Mouse (Mus musculus) heart, embryonic 15.5 days (tissue): ENCODE measurements around the gene Chrne. TPM values are rescaled to one million over a fixed set of nuclear protein-coding genes. Genes with fewer than 3 reads are reported as not detected.
"Not testable (repeated sequence)": the region's sequence is repeated elsewhere in the genome, so short reads cannot be mapped to it uniquely, and the experiment has no call there.

Source experiments
- ATAC-seq: fragments of 200-750 bp; cut with Nextera tagmentation; replicated peaks from 2 replicates; pipeline ENCODE4 v1.8.0; 2017; ENCODE audit warnings: low read depth, moderate TSS enrichment; ENCODE audit not compliant: insufficient number of reproducible peaks, insufficient read depth, low FRiP score
- H3K27ac ChIP-seq: fragments of 300-500 bp; sonication (generic); 2 replicates; pipeline ENCODE4 v1.5.1; 2015; ENCODE audit warnings: mild to moderate bottlenecking, inconsistent platforms
- H3K27me3 ChIP-seq: fragments of 300-500 bp; sonication (generic); 2 replicates; pipeline ENCODE4 v1.6.1; 2015; ENCODE audit warnings: inconsistent platforms
- H3K36me3 ChIP-seq: fragments of 300-500 bp; sonication (generic); 2 replicates; pipeline ENCODE4 v1.6.1; 2015; ENCODE audit warnings: mild to moderate bottlenecking, inconsistent platforms
- H3K4me1 ChIP-seq: fragments of 300-500 bp; sonication (generic); replicated peaks from 2 replicates; pipeline ENCODE4 v1.6.1; 2015; ENCODE audit warnings: inconsistent platforms
- H3K4me2 ChIP-seq: fragments of 300-500 bp; sonication (generic); 2 replicates; pipeline ENCODE4 v1.6.1; 2015; ENCODE audit warnings: inconsistent platforms, mild to moderate bottlenecking, moderate library complexity
- H3K4me3 ChIP-seq: fragments of 300-500 bp; sonication (generic); 2 replicates; pipeline ENCODE4 v1.5.1; 2015; ENCODE audit warnings: mild to moderate bottlenecking, inconsistent platforms
- H3K9ac ChIP-seq: fragments of 300-500 bp; sonication (generic); 2 replicates; pipeline ENCODE4 v1.6.1; 2015; ENCODE audit warnings: mild to moderate bottlenecking, inconsistent platforms
- H3K9me3 ChIP-seq: fragments of 300-500 bp; sonication (generic); replicated peaks from 2 replicates; pipeline ENCODE4 v1.6.1; 2016; ENCODE audit warnings: inconsistent platforms
- WGBS: fragments of 180-500 bp; shearing (Covaris S2); methylation state at CpG from one replicate; pipeline ENCODE4 v1.1.7; 2015; ENCODE audit warnings: mixed read lengths; 5-methylcytosine and 5-hydroxymethylcytosine counted together
- polyA plus RNA-seq: library from polyadenylated mRNA; unstranded; fragments of >200 nt; fragmentation: Nextera tagmentation; extraction: Ambion mirVana; gene quantifications from 2 replicates; pipeline ENCODE4 v1.2.1, GENCODE M21; 2015

The Chrne gene
- polyA plus RNA-seq, 1 experiment from 2014 or later: not detected

DNA sequence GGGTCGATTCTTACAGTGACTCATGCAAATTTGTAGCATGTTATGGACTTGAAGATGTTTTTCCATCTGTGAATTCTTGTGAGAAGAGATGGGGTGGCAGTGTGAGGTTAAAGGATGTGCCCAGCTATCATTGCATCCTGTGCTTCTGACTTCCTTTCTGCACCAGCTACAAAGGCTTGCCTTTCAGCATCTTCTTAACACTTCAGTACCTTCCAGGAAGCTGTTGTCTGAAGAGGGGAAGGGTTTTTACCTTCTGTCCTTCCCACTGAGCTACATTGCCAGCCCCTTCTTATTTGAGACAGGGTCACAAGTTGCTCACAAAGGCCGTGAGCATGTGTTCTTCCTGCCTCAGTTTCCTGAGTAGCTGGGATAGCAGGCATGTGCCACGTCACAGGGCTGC lies 38.1 kb downstream of the Chrne start:
- peaks cover 45% of the 10 kb centered on the region for H3K4me1 ChIP-seq
- H3K4me3 ChIP-seq: no peak overlapping the region
- H3K27me3 ChIP-seq: no peaks in the 10 kb centered on the region
- H3K9me3 ChIP-seq: no peaks in the 10 kb centered on the region
- 75% methylated on average over 3 of the region's 3 CpGs for WGBS
- H3K36me3 ChIP-seq: no peaks in the 10 kb centered on the region
- ATAC-seq: no peak
- H3K4me2 ChIP-seq: no peak overlapping the region
- H3K9ac ChIP-seq: no peak overlapping the region
- H3K27ac ChIP-seq: no peak overlapping the region

DNA sequence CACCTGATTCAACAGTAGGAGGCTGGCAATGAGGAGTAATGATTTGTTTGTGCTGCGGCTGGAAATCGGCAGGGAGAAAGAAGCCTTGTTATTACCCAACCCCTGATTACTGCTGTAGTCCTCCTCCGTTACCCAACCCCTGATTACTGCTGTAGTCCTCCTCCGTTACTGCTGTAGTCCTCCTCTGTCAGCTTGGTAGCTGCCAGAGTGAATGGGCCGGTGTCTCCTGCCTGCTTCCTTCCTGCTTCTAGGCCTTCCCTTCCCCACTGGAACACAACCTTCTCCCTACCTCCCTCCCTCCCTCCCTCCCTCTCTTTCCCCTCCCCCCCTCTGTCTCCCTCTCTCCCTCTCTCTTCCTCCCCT lies 38.7 kb downstream of the Chrne start:
- Histone ChIP-seq H3K9ac (no peak overlapping the region), H3K4me3 (no peak overlapping the region), H3K9me3 (no peaks in the 10 kb centered on the region), H3K4me2 (no peak overlapping the region), H3K27me3 (no peaks in the 10 kb centered on the region), H3K36me3 (no peaks in the 10 kb centered on the region), H3K27ac (peak overlapping the region; percentile 15; the same call in 1 of the 2 replicates), H3K4me1 (peaks cover 42% of the 10 kb centered on the region)
- 54% methylated on average over 5 of the region's 5 CpGs for WGBS
- ATAC-seq: no peak

DNA sequence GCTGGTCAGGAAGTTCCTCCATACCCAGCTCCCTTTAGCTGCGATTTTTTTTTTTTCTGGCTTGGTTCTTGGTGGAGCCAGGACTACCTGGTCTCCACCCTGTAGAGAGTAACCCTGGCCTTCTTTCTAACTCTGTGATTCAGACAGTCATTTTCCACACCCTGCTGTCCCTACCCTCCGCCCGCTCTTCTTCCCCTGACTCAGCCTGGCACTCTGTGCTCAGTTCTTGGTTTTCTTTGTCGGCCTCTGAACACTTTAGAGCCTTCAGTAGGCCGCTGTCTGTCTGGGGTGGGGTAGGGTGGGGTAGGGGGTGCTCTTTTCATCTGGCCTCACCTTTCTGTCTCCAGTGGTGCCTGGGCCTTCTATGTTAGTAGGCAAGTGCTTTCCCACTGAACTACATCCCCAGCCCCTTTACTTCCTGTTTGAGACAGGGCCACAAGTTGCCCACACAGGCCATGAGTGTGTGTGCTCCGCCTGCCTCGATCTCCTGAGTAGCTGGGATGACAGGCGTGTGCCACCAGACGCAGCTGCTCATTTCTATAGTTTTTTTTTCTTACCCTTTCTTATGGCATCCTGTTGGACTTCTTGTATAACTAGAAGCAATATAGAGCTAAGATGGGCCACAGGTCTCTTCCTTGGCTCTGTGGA lies 39.2 kb downstream of the Chrne start:
- peaks cover 37% of the 10 kb centered on the region for H3K4me1 ChIP-seq
- H3K27ac ChIP-seq: peak overlapping the region; percentile 15; the same call in 1 of the 2 replicates
- no peak overlapping the region for H3K4me2 ChIP-seq
- no peak overlapping the region for H3K4me3 ChIP-seq
- H3K36me3 ChIP-seq: no peaks in the 10 kb centered on the region
- no peak overlapping the region for H3K9ac ChIP-seq
- 79% methylated on average over 9 of the region's 9 CpGs for WGBS
- ATAC-seq: no peak
- H3K9me3 ChIP-seq: no peaks in the 10 kb centered on the region
- no peaks in the 10 kb centered on the region for H3K27me3 ChIP-seq

DNA sequence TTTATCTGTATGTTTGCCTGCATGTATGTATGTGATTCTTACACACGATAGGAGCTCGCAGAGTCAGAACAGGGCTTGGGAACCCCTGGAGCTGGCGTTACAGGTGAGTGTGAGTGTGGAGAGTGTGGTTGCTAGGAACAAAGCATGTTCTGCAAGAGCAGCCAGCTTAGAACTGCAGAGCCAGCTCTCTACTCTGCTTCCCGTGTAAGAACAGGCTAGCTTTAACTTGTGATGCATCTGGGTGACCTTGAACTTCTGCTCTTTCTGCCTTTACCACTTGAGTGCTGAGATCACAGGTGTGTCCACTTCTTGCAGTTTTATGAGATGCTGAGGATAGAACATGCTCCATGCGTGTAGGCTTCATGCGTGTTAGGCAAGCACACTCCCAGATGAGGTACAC lies 40.1 kb downstream of the Chrne start:
- 81% methylated on average over 6 of the region's 6 CpGs for WGBS
- H3K4me2 ChIP-seq: no peak overlapping the region
- H3K4me3 ChIP-seq: no peak overlapping the region
- no peak overlapping the region for H3K9ac ChIP-seq
- H3K27me3 ChIP-seq: no peaks in the 10 kb centered on the region
- ATAC-seq: no peak
- H3K9me3 ChIP-seq: no peaks in the 10 kb centered on the region
- H3K4me1 ChIP-seq: peaks cover 34% of the 10 kb centered on the region
- no peak overlapping the region for H3K27ac ChIP-seq
- H3K36me3 ChIP-seq: no peaks in the 10 kb centered on the region

DNA sequence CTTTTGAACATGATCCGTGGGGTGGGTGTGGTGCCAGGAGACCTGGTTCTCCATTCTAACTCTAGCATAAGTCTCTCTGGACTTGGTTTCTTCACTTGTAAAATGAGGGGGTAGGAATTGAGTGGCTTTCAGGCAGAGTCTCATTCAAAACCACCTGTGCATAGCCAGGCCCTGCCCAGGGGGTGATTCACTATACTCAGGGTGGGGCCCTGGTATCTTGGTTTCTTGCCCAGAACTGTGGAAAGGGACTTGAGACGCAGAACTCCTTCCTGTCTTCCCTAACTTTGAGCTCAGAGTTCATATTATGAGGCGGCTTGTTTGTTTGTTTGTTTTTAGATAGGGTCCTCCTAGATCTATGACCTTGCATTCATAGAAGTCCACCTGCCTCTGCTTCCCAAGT lies 41.8 kb downstream of the Chrne start:
- no peaks in the 10 kb centered on the region for H3K36me3 ChIP-seq
- no peak overlapping the region for H3K4me3 ChIP-seq
- ATAC-seq: no peak
- H3K27me3 ChIP-seq: no peaks in the 10 kb centered on the region
- 66% methylated on average over 3 of the region's 3 CpGs for WGBS
- H3K4me1 ChIP-seq: peaks cover 23% of the 10 kb centered on the region
- H3K9ac ChIP-seq: no peak overlapping the region
- no peak overlapping the region for H3K27ac ChIP-seq
- no peaks in the 10 kb centered on the region for H3K9me3 ChIP-seq
- H3K4me2 ChIP-seq: no peak overlapping the region

DNA sequence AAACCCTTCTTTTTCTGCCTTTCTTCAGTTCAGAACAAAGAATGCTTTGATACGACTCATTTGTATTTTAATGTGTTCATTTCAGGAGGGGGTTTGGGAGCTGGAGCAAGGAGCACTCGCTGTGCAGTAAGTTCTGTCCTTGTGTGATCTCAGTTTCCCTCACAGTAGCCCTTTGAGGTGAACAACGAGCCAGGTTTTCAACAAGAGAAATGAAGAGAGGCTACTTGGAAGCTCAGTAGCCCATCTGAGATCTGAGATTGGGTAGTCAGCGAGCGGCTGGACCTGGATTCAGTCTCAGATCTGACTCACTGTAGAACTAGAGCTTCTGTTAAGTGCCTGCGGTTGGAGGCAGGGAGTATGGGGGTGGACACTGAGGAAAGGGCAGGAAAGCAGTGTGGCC lies 45.1 kb downstream of the Chrne start:
- ATAC-seq: no peak
- Histone ChIP-seq H3K27ac (no peak overlapping the region), H3K9ac (no peak overlapping the region), H3K9me3 (no peaks in the 10 kb centered on the region), H3K4me3 (no peak overlapping the region), H3K27me3 (no peaks in the 10 kb centered on the region), H3K4me1 (peaks cover 11% of the 10 kb centered on the region), H3K4me2 (no peak overlapping the region), H3K36me3 (no peaks in the 10 kb centered on the region)
- 77% methylated on average over 6 of the region's 6 CpGs for WGBS

DNA sequence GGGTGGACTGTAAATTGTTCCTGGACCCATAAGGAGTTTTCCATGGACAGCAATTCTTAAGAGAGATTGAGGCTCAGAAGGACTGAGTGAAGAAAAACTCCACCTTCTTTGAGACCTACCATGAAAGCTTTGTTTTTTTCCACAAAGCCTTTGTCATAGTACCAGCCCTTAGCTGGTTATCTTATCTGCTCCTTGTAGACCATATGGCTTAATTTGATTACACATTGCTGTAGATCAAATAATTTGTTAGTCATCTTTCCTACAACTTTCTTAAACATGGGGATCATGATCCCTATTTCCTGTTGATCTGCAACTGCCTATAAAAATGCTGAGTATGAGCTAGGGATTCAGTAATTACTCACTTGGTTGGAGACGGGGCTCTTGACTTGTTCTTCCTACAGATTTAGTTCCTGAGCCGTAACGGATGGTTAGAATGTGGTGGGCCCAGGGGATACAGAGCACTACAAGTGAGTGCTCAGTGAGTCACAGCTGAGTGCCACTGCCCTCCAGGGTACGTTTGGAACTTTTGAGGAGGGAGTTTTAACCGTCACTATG lies 46.6 kb downstream of the Chrne start:
- H3K4me1 ChIP-seq: peaks cover 6% of the 10 kb centered on the region
- WGBS: 54% methylated on average over 5 of the region's 5 CpGs
- H3K9ac ChIP-seq: no peak overlapping the region
- H3K9me3 ChIP-seq: no peaks in the 10 kb centered on the region
- no peaks in the 10 kb centered on the region for H3K27me3 ChIP-seq
- no peak overlapping the region for H3K4me3 ChIP-seq
- no peak overlapping the region for H3K4me2 ChIP-seq
- ATAC-seq: no peak
- H3K27ac ChIP-seq: no peak overlapping the region
- no peaks in the 10 kb centered on the region for H3K36me3 ChIP-seq

DNA sequence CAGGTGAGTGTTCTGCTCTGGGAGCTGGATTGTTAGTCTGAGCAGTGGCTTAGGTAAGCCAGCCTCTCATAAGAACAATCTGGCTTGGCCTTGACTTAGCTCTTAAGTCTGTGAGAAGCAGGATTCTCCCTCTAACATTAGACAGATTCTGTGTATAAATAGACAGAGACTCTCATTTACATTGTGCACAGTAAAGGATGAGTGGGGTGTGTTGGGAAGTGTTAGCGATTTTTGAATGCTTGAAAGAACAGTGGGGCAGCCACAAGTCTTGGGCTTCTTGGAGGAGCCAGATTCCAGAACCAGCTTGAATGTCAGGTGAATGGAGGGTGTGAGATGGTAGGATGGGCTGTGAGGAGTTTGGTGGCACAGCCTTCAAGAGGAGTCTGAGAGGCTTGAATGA lies 47.4 kb downstream of the Chrne start:
- no peaks in the 10 kb centered on the region for H3K9me3 ChIP-seq
- WGBS: 88% methylated on average over 1 of the region's 1 CpGs

DNA sequence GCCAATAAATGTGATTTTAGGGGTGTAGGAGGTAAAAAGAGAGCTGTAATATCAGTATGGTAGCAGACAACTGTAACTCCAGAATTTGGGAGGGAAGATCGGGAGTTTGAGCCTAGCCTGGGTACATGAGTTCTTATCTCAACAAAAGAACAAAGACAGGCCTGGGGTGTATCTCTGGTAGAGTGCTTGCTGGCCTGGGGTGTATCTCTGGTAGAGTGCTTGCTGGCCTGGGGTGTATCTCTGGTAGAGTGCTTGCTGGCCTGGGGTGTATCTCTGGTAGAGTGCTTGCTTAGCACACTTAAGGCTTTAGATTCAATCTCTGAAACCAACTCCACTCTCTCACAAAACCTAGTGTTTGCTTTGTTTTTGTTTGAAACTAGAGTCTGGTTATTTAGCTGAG lies 48.4 kb downstream of the Chrne start:
- H3K4me3 ChIP-seq, H3K36me3 ChIP-seq, H3K9me3 ChIP-seq, H3K9ac ChIP-seq, H3K4me2 ChIP-seq, H3K27ac ChIP-seq, ATAC-seq, H3K27me3 ChIP-seq: not testable (repeated sequence)
- peaks cover 13% of the 10 kb centered on the region for H3K4me1 ChIP-seq
- 76% methylated on average over 1 of the region's 1 CpGs for WGBS

More for the DNA sequence above, 47.4 kb downstream of the Chrne start:
- Histone ChIP-seq H3K27me3 (no peaks in the 10 kb centered on the region), H3K36me3 (no peaks in the 10 kb centered on the region), H3K4me1 (peaks cover 12% of the 10 kb centered on the region), H3K9ac (no peak overlapping the region), H3K4me2 (no peak overlapping the region), H3K27ac (no peak overlapping the region), H3K4me3 (no peak overlapping the region)
- no peak for ATAC-seq

DNA sequence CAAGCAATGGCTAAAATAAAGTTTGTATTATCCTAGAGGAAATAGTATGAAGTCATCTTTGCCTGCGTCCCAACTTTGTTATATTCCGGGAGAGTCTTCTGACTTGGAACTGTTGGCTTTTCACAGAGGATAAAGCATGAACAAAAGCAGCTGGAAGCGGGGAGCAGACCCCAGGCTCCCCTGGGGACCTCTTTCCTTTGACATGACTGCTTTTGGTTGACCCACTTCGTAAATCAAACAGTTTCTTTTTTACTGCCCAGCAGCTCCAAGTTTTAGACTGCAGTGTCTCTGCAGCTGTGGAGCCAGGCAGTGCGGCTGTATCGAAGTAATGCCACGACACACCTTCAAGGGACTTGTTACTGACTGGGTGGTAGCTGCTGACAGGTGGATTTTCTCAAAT lies 52.4 kb downstream of the Chrne start:
- 70% methylated on average over 7 of the region's 7 CpGs for WGBS
- H3K4me1 ChIP-seq: peaks cover 34% of the 10 kb centered on the region
- no peak overlapping the region for H3K4me3 ChIP-seq
- H3K27ac ChIP-seq: no peak overlapping the region
- no peak overlapping the region for H3K4me2 ChIP-seq
- ATAC-seq: no peak
- H3K36me3 ChIP-seq: no peaks in the 10 kb centered on the region
- no peak overlapping the region for H3K9ac ChIP-seq
- H3K27me3 ChIP-seq: no peaks in the 10 kb centered on the region
- H3K9me3 ChIP-seq: no peaks in the 10 kb centered on the region
